Mouse (Mus musculus): ENCODE results near the gene Ppox. TPM values are rescaled to one million over a fixed set of nuclear protein-coding genes. Genes with fewer than 3 reads are reported as not detected.
A peak's percentile ranks its signal among the peaks of the same experiment; 100 is the strongest.
"Not testable (repeated sequence)": the region's sequence is repeated elsewhere in the genome, so short reads cannot be mapped to it uniquely, and the experiment has no call there.

Gene Ppox
- total RNA-seq (2021): 10 to 100 TPM; 20.7 to 21.4 TPM

GRCm38 (mm10) chr1:171280916-171281527 is at the start of gene Ppox:
Gene Ppox, minus strand, starts transcription at chr1:171281186.
- intact Hi-C loops (cut with DNase I): loop anchor here (1.0 to 10.0 kb wide), 3 partner anchors 34 to 166 kb away; partner anchors contain the start of genes Apoa2 and Cfap126
- DNase-seq: peak; percentile 95 to 96

- intact Hi-C loops (cut with DNase I): no loop called here
These were observed 49.2 kb upstream of the Ppox start for GRCm38 (mm10) chr1:171330216-171330560.

GRCm38 (mm10) chr1:171329433-171330215 is 48.6 kb upstream of the Ppox start:
- no peak for DNase-seq
- intact Hi-C loops (cut with DNase I): loop anchor here (2.0 kb wide), 1 partner anchor 35 kb away; the partner anchor contains the start of gene Ufc1

More at GRCm38 (mm10) chr1:171330216-171330560, 49.2 kb upstream of the Ppox start:
- peak in 1 of 2 experiments; percentile 36 for DNase-seq

- DNase-seq: peak; percentile 94 to 95
- intact Hi-C loops (cut with DNase I): loop anchor here (2.0 kb wide), 1 partner anchor 34 kb away; the partner anchor contains the start of gene Ufc1
These were observed 48.0 kb upstream of the Ppox start, which contains the start of gene Dedd for GRCm38 (mm10) chr1:171328839-171329432. Gene Dedd, plus strand, starts transcription at chr1:171329145.

GRCm38 (mm10) chr1:171328244-171328643 is 47.3 kb upstream of the Ppox start:
- DNase-seq: peak in 1 of 2 experiments; percentile 27
- intact Hi-C loops (cut with DNase I): loop anchor here (2.0 kb wide), 1 partner anchor 33 kb away; the partner anchor contains the start of gene Ufc1

- DNase-seq; intact Hi-C loops (cut with DNase I): not testable (repeated sequence)
These were observed 45.6 kb upstream of the Ppox start for GRCm38 (mm10) chr1:171326588-171326987.

- no peak for DNase-seq
- intact Hi-C loops (cut with DNase I): no loop called here
These were observed 44.6 kb upstream of the Ppox start for GRCm38 (mm10) chr1:171325571-171325970.

- intact Hi-C loops (cut with DNase I): no loop called here
- no peak for DNase-seq
These were observed 41.0 kb upstream of the Ppox start for GRCm38 (mm10) chr1:171322012-171322411.

GRCm38 (mm10) chr1:171321415-171321814 is 40.4 kb upstream of the Ppox start:
- intact Hi-C loops (cut with DNase I): loop anchor here (1.0 to 2.0 kb wide), 2 partner anchors 36 to 59 kb away; no protein-coding TSS in a partner anchor
- peak in 1 of 2 experiments; percentile 51 for DNase-seq

- intact Hi-C loops (cut with DNase I): loop anchor here (2.0 kb wide), 1 partner anchor 61 kb away; no protein-coding TSS in a partner anchor
- no peak for DNase-seq
These were observed 39.2 kb upstream of the Ppox start for GRCm38 (mm10) chr1:171320151-171320550.

- intact Hi-C loops (cut with DNase I): loop anchor here (2.0 kb wide), 1 partner anchor 61 kb away; no protein-coding TSS in a partner anchor
- DNase-seq: no peak
These were observed 38.8 kb upstream of the Ppox start for GRCm38 (mm10) chr1:171319748-171320147.

- intact Hi-C loops (cut with DNase I): no loop called here
These were observed 28.3 kb upstream of the Ppox start for GRCm38 (mm10) chr1:171309321-171309720.

GRCm38 (mm10) chr1:171306157-171306556 is 25.2 kb upstream of the Ppox start:
- DNase-seq; intact Hi-C loops (cut with DNase I): not testable (repeated sequence)

More at GRCm38 (mm10) chr1:171309321-171309720, 28.3 kb upstream of the Ppox start:
- no peak for DNase-seq

GRCm38 (mm10) chr1:171298226-171298625 is 17.2 kb upstream of the Ppox start:
- DNase-seq: no peak

GRCm38 (mm10) chr1:171295063-171295402 is 14.0 kb upstream of the Ppox start:
- intact Hi-C loops (cut with DNase I): loop anchor here (2.0 kb wide), 1 partner anchor 34 kb away; the partner anchor contains the start of gene Dedd
- no peak for DNase-seq

More at GRCm38 (mm10) chr1:171298226-171298625, 17.2 kb upstream of the Ppox start:
- intact Hi-C loops (cut with DNase I): no loop called here

GRCm38 (mm10) chr1:171294298-171295062 is 13.5 kb upstream of the Ppox start, which contains the start of gene Ufc1:
Gene Ufc1, minus strand, starts transcription at chr1:171295024.
- intact Hi-C loops (cut with DNase I): loop anchor here (2.0 kb wide), 1 partner anchor 34 kb away; the partner anchor contains the start of gene Dedd
- peak; percentile 90 to 92 for DNase-seq

GRCm38 (mm10) chr1:171293906-171294297 is 12.9 kb upstream of the Ppox start:
- intact Hi-C loops (cut with DNase I): loop anchor here (2.0 kb wide), 1 partner anchor 35 kb away; the partner anchor contains the start of gene Dedd
- DNase-seq: no peak

- intact Hi-C loops (cut with DNase I): no loop called here
- no peak for DNase-seq
These were observed 12.4 kb upstream of the Ppox start for GRCm38 (mm10) chr1:171293351-171293750.

- intact Hi-C loops (cut with DNase I): loop anchor here (10.0 kb wide), 1 partner anchor 174 kb away; the partner anchor contains the start of gene Cfap126
- DNase-seq: no peak
These were observed 7.3 kb upstream of the Ppox start for GRCm38 (mm10) chr1:171288328-171288727.

All from heart, postnatal 10 days (tissue).